Mouse (Mus musculus): ENCODE measurements at regions not wholly inside any gene's neighbourhood (a gene's known extent, or its start where the extent isn't known, plus 50 kb on each side); places are given as distances from the start of the nearest gene placed in this dataset.

GRCm38 (mm10) chr6:51685651-51686287 is 162.1 kb downstream of the Snx10 start:
- no peak for TF ChIP-seq GATA4 (IDR thresholded peaks at IDR 0.05; ENCODE audit: insufficient replicate concordance, low read length)

GRCm38 (mm10) chr6:51690795-51691563 is 167.3 kb downstream of the Snx10 start:
- no peak for TF ChIP-seq GATA4 (IDR thresholded peaks at IDR 0.05; ENCODE audit: insufficient replicate concordance, low read length)

- TF ChIP-seq GATA4 (IDR thresholded peaks at IDR 0.05; ENCODE audit: insufficient replicate concordance, low read length): no peak
Observed at GRCm38 (mm10) chr6:51693984-51694383, 170.3 kb downstream of the Snx10 start.

GRCm38 (mm10) chr6:51696396-51696795 is 172.7 kb downstream of the Snx10 start:
- TF ChIP-seq GATA4 (IDR thresholded peaks at IDR 0.05; ENCODE audit: insufficient replicate concordance, low read length): no peak

- no peak for TF ChIP-seq GATA4 (IDR thresholded peaks at IDR 0.05; ENCODE audit: insufficient replicate concordance, low read length)
Observed at GRCm38 (mm10) chr6:51697754-51698153, 174.1 kb downstream of the Snx10 start.

- TF ChIP-seq GATA4 (IDR thresholded peaks at IDR 0.05; ENCODE audit: insufficient replicate concordance, low read length): no peak
Observed at GRCm38 (mm10) chr6:51698244-51698643, 174.5 kb downstream of the Snx10 start.

GRCm38 (mm10) chr6:51701253-51702020 is 177.7 kb downstream of the Snx10 start:
- no peak for TF ChIP-seq GATA4 (IDR thresholded peaks at IDR 0.05; ENCODE audit: insufficient replicate concordance, low read length)

- no peak for TF ChIP-seq GATA4 (IDR thresholded peaks at IDR 0.05; ENCODE audit: insufficient replicate concordance, low read length)
Observed at GRCm38 (mm10) chr6:51702456-51703171, 178.9 kb downstream of the Snx10 start.

GRCm38 (mm10) chr6:51708011-51708410 is 184.3 kb downstream of the Snx10 start:
- TF ChIP-seq GATA4 (IDR thresholded peaks at IDR 0.05; ENCODE audit: insufficient replicate concordance, low read length): no peak

- TF ChIP-seq GATA4 (IDR thresholded peaks at IDR 0.05; ENCODE audit: insufficient replicate concordance, low read length): no peak
Observed at GRCm38 (mm10) chr6:51708668-51709339, 185.1 kb downstream of the Snx10 start.

GRCm38 (mm10) chr6:51709340-51710067 is 185.8 kb downstream of the Snx10 start:
- TF ChIP-seq GATA4 (IDR thresholded peaks at IDR 0.05; ENCODE audit: insufficient replicate concordance, low read length): no peak

GRCm38 (mm10) chr6:51710153-51710552 is 186.5 kb downstream of the Snx10 start:
- TF ChIP-seq GATA4 (IDR thresholded peaks at IDR 0.05; ENCODE audit: insufficient replicate concordance, low read length): no peak

GRCm38 (mm10) chr6:51710926-51711615 is 187.4 kb downstream of the Snx10 start:
- TF ChIP-seq GATA4 (IDR thresholded peaks at IDR 0.05; ENCODE audit: insufficient replicate concordance, low read length): no peak
